Mouse (Mus musculus) stomach, embryonic 14.5 days (tissue): ENCODE data around the gene Bhlha15. TPM values are rescaled to one million over a fixed set of nuclear protein-coding genes. Genes with fewer than 3 reads are reported as not detected.

Source experiments
- ATAC-seq: fragments of 200-750 bp; cut with Nextera tagmentation; 2 replicates; pipeline ENCODE4 v1.8.0; 2017; ENCODE audit warnings: low read depth, moderate TSS enrichment; ENCODE audit not compliant: insufficient number of reproducible peaks, insufficient read depth, low FRiP score
- H3K27ac ChIP-seq: fragments of 300-500 bp; sonication (generic); 2 replicates; pipeline ENCODE4 v1.5.1; 2014; ENCODE audit warnings: mild to moderate bottlenecking, low read length, moderate library complexity, mixed read lengths
- H3K27me3 ChIP-seq: fragments of 300-500 bp; sonication (generic); 2 replicates; pipeline ENCODE4 v1.6.1; 2014; ENCODE audit warnings: low read length, control low read depth, mixed read lengths; ENCODE audit not compliant: control insufficient read depth, insufficient read depth
- H3K36me3 ChIP-seq: fragments of 300-500 bp; sonication (generic); 2 replicates; pipeline ENCODE4 v1.6.1; 2014; ENCODE audit warnings: mild to moderate bottlenecking, control low read depth, low read length, moderate library complexity, mixed read lengths; ENCODE audit not compliant: control insufficient read depth, insufficient read depth
- H3K4me1 ChIP-seq: fragments of 300-500 bp; sonication (generic); 2 replicates; pipeline ENCODE4 v1.6.1; 2014; ENCODE audit warnings: low read length, control low read depth, mixed read lengths; ENCODE audit not compliant: control insufficient read depth, insufficient read depth
- H3K4me2 ChIP-seq: fragments of 300-500 bp; sonication (generic); replicated peaks from 2 replicates; pipeline ENCODE4 v1.6.1; 2014; ENCODE audit warnings: low read depth, low read length, control low read depth
- H3K4me3 ChIP-seq: fragments of 300-500 bp; sonication (generic); 2 replicates; pipeline ENCODE4 v1.5.1; 2014; ENCODE audit warnings: low read depth, low read length, control low read depth
- H3K9ac ChIP-seq: fragments of 300-500 bp; sonication (generic); replicated peaks from 2 replicates; pipeline ENCODE4 v1.6.1; 2014; ENCODE audit warnings: low read depth, mild to moderate bottlenecking, control low read depth, low read length, moderate library complexity, mixed read lengths
- H3K9me3 ChIP-seq: fragments of 300-500 bp; sonication (generic); 2 replicates; pipeline ENCODE4 v1.6.1; 2016; ENCODE audit warnings: low read depth, low read length, control low read depth; ENCODE audit not compliant: control insufficient read depth
- WGBS: fragments of 180-500 bp; shearing (Covaris S2); extraction: QIAGEN DNeasy Blood & Tissue Kit; methylation state at CpG from one replicate; pipeline ENCODE4 v1.1.7; 2014; 5-methylcytosine and 5-hydroxymethylcytosine counted together
- polyA plus RNA-seq: library from polyadenylated mRNA; unstranded; fragments of >200 nt; fragmentation: Nextera tagmentation; extraction: Ambion mirVana; gene quantifications from 2 replicates; pipeline ENCODE4 v1.2.1, GENCODE M21; 2014

Gene Bhlha15
- polyA plus RNA-seq, 1 experiment from 2014 or later = 0.32 TPM

DNA sequence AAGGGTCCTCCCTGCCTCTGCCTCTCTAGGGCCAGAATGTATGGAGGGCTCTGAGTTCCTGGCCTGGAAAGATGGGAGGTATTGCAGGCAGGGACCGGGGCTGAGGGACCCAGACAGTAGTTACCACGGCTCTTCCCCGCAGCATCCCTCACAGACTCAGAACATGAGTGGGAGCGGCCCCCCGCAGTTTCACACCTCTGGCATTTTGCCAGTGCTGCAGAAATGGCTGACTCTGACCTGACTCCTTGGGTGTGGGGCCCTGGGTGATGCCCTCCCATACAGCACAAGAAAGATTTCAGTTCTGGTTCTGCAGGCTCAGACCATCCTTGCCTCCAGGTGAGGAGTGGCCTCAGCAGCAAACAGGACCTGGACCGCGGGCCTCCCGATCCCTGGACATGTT, 5.5 kb downstream of the Bhlha15 start:
- 86% methylated on average over 8 of the region's 8 CpGs for WGBS
- H3K4me1 ChIP-seq = no peaks in the 10 kb centered on the region
- H3K27me3 ChIP-seq = no peaks in the 10 kb centered on the region
- H3K9ac ChIP-seq = no peak overlapping the region
- H3K36me3 ChIP-seq = 0 out of 2 replicates have a peak, but pooled peaks cover 4% of the 10 kb centered on the region
- no peak overlapping the region for H3K27ac ChIP-seq
- no peak overlapping the region for H3K4me3 ChIP-seq
- ATAC-seq = no peak
- H3K9me3 ChIP-seq = no peaks in the 10 kb centered on the region
- no peak overlapping the region for H3K4me2 ChIP-seq

GRCm38 (mm10) chr5:144200616-144201015, 10.5 kb downstream of the Bhlha15 start:
- Histone ChIP-seq H3K27me3 (no peaks in the 10 kb centered on the region), H3K4me2 (no peak overlapping the region), H3K9me3 (no peaks in the 10 kb centered on the region), H3K27ac (no peak overlapping the region), H3K36me3 (peaks cover 4% of the 10 kb centered on the region; the same call in 1 of the 2 replicates), H3K9ac (no peak overlapping the region), H3K4me3 (no peak overlapping the region), H3K4me1 (no peaks in the 10 kb centered on the region)
- WGBS = 87% methylated on average over 11 of the region's 11 CpGs
- no peak for ATAC-seq

DNA sequence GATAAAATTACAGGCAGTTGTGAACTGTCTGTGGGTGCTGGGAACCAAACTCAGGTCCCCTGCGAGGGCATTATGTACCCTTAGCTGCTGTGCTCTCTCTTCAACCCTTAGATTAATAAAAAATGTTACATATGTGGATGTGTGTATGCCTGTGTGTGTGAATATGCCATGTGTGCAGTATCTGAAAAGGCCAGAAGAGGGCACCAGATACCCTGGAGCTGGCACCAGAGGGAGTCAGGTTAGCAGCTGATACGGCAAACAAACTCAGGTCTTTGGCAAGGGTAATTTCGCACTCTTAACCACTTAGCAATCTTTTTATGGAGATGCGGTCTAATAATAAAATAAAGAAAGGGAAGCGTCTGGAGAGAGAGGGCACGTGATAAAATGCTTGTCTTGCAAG, 12.3 kb downstream of the Bhlha15 start:
- peaks cover 4% of the 10 kb centered on the region; the same call in 1 of the 2 replicates for H3K36me3 ChIP-seq
- no peak overlapping the region for H3K9ac ChIP-seq
- ATAC-seq = no peak
- H3K4me3 ChIP-seq = no peak overlapping the region
- 98% methylated on average over 6 of the region's 6 CpGs for WGBS
- no peak overlapping the region for H3K4me2 ChIP-seq
- H3K9me3 ChIP-seq = no peaks in the 10 kb centered on the region
- H3K4me1 ChIP-seq = no peaks in the 10 kb centered on the region
- H3K27ac ChIP-seq = no peak overlapping the region
- no peaks in the 10 kb centered on the region for H3K27me3 ChIP-seq

DNA sequence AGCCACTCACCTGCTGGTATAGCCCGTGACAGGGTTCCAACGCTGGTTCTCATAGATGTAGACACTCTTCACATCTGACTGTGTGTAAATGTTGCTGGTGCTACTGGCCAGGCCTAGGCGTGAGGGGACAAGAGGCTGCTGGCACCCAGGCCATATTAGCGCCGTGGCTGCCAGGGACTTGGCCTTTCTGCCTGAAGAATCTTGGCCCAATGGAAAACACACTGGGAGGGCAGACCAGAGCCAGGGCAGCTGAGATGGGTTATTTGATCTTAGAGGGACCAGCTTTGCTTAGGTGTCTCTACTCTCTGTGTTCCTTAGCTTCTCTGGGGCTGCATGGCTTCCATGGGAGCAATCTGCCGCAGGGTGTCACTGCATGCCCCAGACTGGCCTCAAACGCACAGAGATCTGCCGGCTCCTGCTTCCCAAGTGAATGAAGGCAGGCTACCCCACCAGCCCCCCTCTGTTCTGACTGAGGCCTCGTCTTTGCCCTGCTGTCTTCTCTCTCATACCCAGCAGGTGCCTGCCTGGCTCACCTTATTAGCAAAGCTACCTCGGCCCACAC, 13.4 kb downstream of the Bhlha15 start:
- no peak for ATAC-seq
- Histone ChIP-seq H3K4me3 (no peak overlapping the region), H3K27ac (no peak overlapping the region), H3K36me3 (peaks cover 5% of the 10 kb centered on the region; the same call in 1 of the 2 replicates), H3K4me2 (no peak overlapping the region), H3K9ac (no peak overlapping the region), H3K4me1 (no peaks in the 10 kb centered on the region), H3K9me3 (no peaks in the 10 kb centered on the region), H3K27me3 (no peaks in the 10 kb centered on the region)
- WGBS = 92% methylated on average over 10 of the region's 10 CpGs

DNA sequence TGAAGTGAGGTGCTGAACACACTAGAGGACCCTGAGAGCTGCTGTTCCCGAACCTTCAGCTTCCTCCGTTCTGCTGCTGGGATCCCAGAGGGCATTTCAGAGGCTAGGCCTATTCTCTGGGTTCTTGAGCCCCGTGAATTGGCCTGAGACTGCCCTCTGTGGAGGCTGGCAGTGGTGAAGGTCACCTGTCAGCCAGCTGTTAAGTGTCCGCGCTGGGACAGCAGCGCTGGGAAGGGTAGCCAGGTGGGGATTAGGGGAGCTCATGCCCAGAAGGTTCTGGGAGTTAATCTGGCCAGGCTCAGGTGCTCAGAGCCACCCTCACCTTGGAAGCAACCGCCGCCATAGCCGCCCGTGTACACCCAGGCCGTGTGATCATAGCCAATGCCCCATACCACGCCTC, 14.2 kb downstream of the Bhlha15 start:
- no peak for ATAC-seq
- Histone ChIP-seq H3K4me3 (no peak overlapping the region), H3K27me3 (no peaks in the 10 kb centered on the region), H3K9ac (no peak overlapping the region), H3K36me3 (peaks cover 5% of the 10 kb centered on the region; the same call in 1 of the 2 replicates), H3K4me2 (no peak overlapping the region), H3K4me1 (no peaks in the 10 kb centered on the region), H3K27ac (no peak overlapping the region), H3K9me3 (no peaks in the 10 kb centered on the region)
- 89% methylated on average over 12 of the region's 12 CpGs for WGBS

DNA sequence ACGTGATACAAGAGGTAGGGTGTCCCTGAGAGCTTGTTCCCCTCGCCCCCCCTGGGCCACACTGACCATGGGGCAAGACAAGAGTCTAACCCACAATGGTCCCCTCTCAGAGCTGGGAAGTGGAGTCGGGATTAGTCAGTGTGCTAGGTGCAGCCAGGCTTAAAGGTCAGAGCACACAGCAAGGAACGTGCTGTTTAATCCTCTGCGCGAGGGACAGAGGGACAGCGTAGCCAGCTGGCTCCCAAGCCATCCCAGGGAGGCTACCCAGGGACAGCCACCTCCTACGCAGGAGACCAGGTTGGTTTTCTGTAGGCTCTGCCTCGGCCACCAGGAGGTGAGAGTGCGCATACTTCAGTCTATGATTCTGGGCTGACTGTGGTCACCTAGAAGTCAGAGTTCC, 14.8 kb downstream of the Bhlha15 start:
- 84% methylated on average over 10 of the region's 10 CpGs for WGBS

DNA sequence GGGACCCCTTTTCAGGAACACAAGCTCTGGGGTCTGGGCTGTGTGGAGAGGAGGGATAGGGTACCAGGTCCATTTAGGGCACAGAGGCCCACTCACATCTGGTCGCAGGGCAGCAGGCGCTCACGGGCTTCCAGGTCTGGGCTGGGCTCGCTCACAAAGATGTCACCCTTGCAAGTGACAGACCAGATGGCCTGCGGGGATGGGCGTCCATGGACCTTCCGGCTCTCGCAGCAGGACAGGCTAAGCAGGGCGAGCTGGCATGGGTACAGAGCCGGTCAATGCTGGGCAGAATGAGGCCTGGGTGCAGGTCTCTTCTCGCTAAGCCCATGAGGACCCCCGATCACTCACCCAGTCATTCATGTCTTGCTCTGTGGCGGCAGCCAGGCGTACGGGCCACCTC, 16.0 kb downstream of the Bhlha15 start:
- Histone ChIP-seq H3K4me3 (no peak overlapping the region), H3K4me2 (no peak overlapping the region), H3K9ac (no peak overlapping the region), H3K27me3 (no peaks in the 10 kb centered on the region), H3K36me3 (peaks cover 7% of the 10 kb centered on the region), H3K4me1 (no peaks in the 10 kb centered on the region), H3K9me3 (no peaks in the 10 kb centered on the region), H3K27ac (no peak overlapping the region)
- ATAC-seq = no peak
- WGBS = 94% methylated on average over 15 of the region's 15 CpGs

More for the DNA sequence above, 14.8 kb downstream of the Bhlha15 start:
- Histone ChIP-seq H3K27ac (no peak overlapping the region), H3K36me3 (peaks cover 5% of the 10 kb centered on the region; the same call in 1 of the 2 replicates), H3K9ac (no peak overlapping the region), H3K27me3 (no peaks in the 10 kb centered on the region), H3K9me3 (no peaks in the 10 kb centered on the region), H3K4me1 (no peaks in the 10 kb centered on the region), H3K4me3 (no peak overlapping the region), H3K4me2 (no peak overlapping the region)
- ATAC-seq = no peak

DNA sequence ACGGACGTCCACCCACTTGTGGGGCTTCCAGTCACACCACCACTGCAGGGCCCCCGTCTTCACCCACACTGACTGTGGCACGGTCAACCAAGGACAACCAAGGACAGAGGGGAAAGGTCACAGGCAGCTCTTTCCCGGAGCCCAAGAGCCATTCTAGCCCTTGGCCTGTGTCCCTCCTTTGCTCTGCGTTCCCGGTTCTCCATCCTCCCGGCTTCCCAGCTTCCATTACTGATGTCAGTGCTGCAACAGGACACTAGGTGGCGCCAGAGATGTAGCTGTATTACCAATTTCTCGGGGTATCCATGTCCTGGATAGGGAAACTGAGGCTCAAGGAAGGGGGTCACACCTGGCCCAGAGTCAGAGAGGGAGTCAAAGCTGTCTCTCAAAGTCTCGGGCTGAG, 17.4 kb downstream of the Bhlha15 start:
- H3K9me3 ChIP-seq = no peaks in the 10 kb centered on the region
- ATAC-seq = no peak
- peaks cover 15% of the 10 kb centered on the region for H3K36me3 ChIP-seq
- H3K4me1 ChIP-seq = no peaks in the 10 kb centered on the region
- H3K27me3 ChIP-seq = no peaks in the 10 kb centered on the region
- no peak overlapping the region for H3K4me2 ChIP-seq
- no peak overlapping the region for H3K9ac ChIP-seq
- H3K27ac ChIP-seq = no peak overlapping the region
- H3K4me3 ChIP-seq = no peak overlapping the region
- WGBS = 50% methylated on average over 11 of the region's 11 CpGs

DNA sequence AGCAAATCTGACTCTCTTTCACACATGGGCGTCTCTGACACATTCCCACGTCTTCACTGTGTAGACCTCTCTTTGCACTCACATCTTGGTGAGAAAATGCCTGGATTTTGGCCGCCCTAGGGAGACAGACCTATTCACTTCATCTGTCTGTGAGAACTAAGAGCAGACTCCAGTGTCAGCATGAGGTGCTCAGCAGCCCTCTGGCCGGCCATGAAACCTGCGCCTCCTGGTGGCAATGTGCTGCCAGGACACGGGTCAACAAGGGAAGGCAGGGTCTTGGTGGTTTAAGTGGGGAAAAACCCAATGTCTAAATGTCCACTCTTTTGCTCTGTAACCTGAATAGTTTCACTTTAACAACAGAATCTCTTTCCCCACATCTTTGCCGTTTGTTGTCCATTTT, 24.4 kb downstream of the Bhlha15 start:
- WGBS = 31% methylated on average over 7 of the region's 7 CpGs
- no peaks in the 10 kb centered on the region for H3K9me3 ChIP-seq
- no peak for ATAC-seq
- H3K4me3 ChIP-seq = no peak overlapping the region
- H3K27ac ChIP-seq = no peak overlapping the region
- H3K27me3 ChIP-seq = no peaks in the 10 kb centered on the region
- no peak overlapping the region for H3K9ac ChIP-seq
- no peak overlapping the region for H3K4me2 ChIP-seq
- no peaks in the 10 kb centered on the region for H3K4me1 ChIP-seq
- peaks cover 13% of the 10 kb centered on the region for H3K36me3 ChIP-seq
